Mouse (Mus musculus) lung, embryonic 14.5 days (tissue): ENCODE data around the gene Cand1. TPM values are rescaled to one million over a fixed set of nuclear protein-coding genes. Genes with fewer than 3 reads are reported as not detected.
A peak's percentile ranks its signal among the peaks of the same experiment; 100 is the strongest.

Experiments
- ATAC-seq: fragments of 200-750 bp; cut with Nextera tagmentation; 2 replicates; pipeline ENCODE4 v1.8.0; 2017; ENCODE audit warnings: mild to moderate bottlenecking, moderate TSS enrichment, moderate library complexity; ENCODE audit not compliant: insufficient read depth
- DNase-seq: peaks from one replicate; pipeline ENCODE4 v3.0.0-alpha.2; 2015
- H3K27ac ChIP-seq: fragments of 300-500 bp; sonication (generic); 2 replicates; pipeline ENCODE4 v1.5.1; 2014; ENCODE audit warnings: low read depth, mild to moderate bottlenecking, moderate library complexity
- H3K27me3 ChIP-seq: fragments of 300-500 bp; sonication (generic); 2 replicates; pipeline ENCODE4 v1.6.1; 2014; ENCODE audit warnings: low read length, control low read depth; ENCODE audit not compliant: insufficient read depth
- H3K36me3 ChIP-seq: fragments of 300-500 bp; sonication (generic); 2 replicates; pipeline ENCODE4 v1.6.1; 2014; ENCODE audit warnings: control low read depth; ENCODE audit not compliant: insufficient read depth
- H3K4me1 ChIP-seq: fragments of 300-500 bp; sonication (generic); 2 replicates; pipeline ENCODE4 v1.6.1; 2014; ENCODE audit warnings: antibody characterized with exemption, control low read depth; ENCODE audit not compliant: insufficient read depth
- H3K4me2 ChIP-seq: fragments of 300-500 bp; sonication (generic); 2 replicates; pipeline ENCODE4 v1.6.1; 2014; ENCODE audit warnings: mild to moderate bottlenecking
- H3K4me3 ChIP-seq: fragments of 300-500 bp; sonication (generic); 2 replicates; pipeline ENCODE4 v1.5.1; 2014; ENCODE audit warnings: low read depth, low read length
- H3K9ac ChIP-seq: fragments of 300-500 bp; sonication (generic); 2 replicates; pipeline ENCODE4 v1.6.1; 2014
- H3K9me3 ChIP-seq: fragments of 300-500 bp; sonication (generic); 2 replicates; pipeline ENCODE4 v1.6.1; 2016; ENCODE audit warnings: low read depth, low read length, control low read depth
- CTCF ChIP-seq: IDR thresholded peaks from 2 replicates; pipeline ENCODE4 v1.5.1; 2016; ENCODE audit warnings: antibody characterized with exemption, low read depth
- WGBS: fragments of 180-500 bp; shearing (Covaris S2); extraction: QIAGEN DNeasy Blood & Tissue Kit; methylation state at CpG from one replicate; pipeline ENCODE4 v1.1.7; 2014; 5-methylcytosine and 5-hydroxymethylcytosine counted together
- polyA plus RNA-seq: library from polyadenylated mRNA; unstranded; fragments of >200 nt; fragmentation: Nextera tagmentation; extraction: Ambion mirVana; gene quantifications from 2 replicates; pipeline ENCODE4 v1.2.1, GENCODE M21; 2014

The Cand1 gene
- polyA plus RNA-seq, 1 experiment from 2014 or later: 104 TPM

DNA sequence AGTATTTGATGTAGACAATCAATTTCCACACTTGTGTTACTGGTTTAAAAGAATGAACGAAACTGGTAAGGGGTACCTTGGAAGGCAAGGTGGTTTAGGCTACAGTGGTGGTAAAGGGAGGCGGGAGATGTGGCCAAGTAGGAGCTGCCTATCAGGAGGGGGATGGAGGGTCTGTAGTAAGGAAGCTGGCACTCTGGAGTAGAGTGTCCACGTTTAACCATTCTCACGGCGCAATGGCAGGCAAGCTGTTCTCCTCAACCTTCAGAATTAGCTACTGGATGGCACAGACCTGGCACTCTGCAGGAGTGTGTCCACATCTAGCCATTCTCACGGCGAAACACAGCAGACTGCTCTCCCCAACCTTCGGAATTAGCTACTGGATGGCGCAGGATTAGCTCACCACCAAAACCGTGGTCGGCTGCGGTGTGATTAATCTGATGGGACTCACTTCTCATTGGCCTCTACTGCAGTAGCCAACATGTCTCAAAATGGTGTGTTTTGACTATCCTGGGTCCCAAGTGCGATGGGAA lies 42.2 kb downstream of the Cand1 start:
- no peak for TF ChIP-seq CTCF
- peaks cover 41% of the 10 kb centered on the region for H3K36me3 ChIP-seq
- H3K4me3 ChIP-seq: no peak overlapping the region
- ATAC-seq (no peak; the same call in 1 of the 2 replicates), DNase-seq (no peak)
- no peaks in the 10 kb centered on the region for H3K27me3 ChIP-seq
- no peak overlapping the region for H3K27ac ChIP-seq
- H3K4me1 ChIP-seq: no peaks in the 10 kb centered on the region
- H3K9ac ChIP-seq: no peak overlapping the region
- no peaks in the 10 kb centered on the region for H3K9me3 ChIP-seq
- 92% methylated on average over 13 of the region's 13 CpGs for WGBS
- no peak overlapping the region for H3K4me2 ChIP-seq

GRCm38 (mm10) chr10:119192598-119193372 lies 47.1 kb downstream of the Cand1 start:
- WGBS: 41% methylated on average over 8 of the region's 8 CpGs
- H3K27ac ChIP-seq: no peak overlapping the region
- DNase-seq (no peak), ATAC-seq (no peak)
- no peak overlapping the region for H3K4me2 ChIP-seq
- no peaks in the 10 kb centered on the region for H3K4me1 ChIP-seq
- H3K4me3 ChIP-seq: no peak overlapping the region
- H3K27me3 ChIP-seq: no peaks in the 10 kb centered on the region
- no peak for TF ChIP-seq CTCF
- H3K9ac ChIP-seq: no peak overlapping the region
- H3K36me3 ChIP-seq: peaks cover 2% of the 10 kb centered on the region; the same call in 1 of the 2 replicates
- H3K9me3 ChIP-seq: no peaks in the 10 kb centered on the region

DNA sequence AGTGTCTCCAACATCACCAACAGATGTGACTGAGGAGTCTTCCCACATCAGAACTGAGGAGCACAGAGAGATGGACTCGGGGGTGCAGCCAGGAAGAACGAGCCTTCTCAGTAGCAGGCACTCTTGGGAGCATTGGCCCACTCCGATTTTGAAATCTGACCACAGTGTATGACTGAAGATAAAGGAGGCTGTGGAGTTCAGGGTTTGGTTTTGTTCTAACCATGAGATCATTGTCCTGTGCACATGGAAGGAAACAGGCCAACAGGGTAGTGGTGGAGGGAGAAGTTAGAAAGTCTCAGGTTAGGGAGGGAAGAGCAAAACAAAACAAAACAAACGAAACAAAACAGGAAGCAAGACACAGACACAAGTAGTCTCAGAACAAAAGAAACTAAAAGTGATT lies 52.1 kb downstream of the Cand1 start:
- no peak for ATAC-seq
- no peak for DNase-seq
- 67% methylated on average over 4 of the region's 4 CpGs for WGBS
- Histone ChIP-seq H3K4me3 (no peak overlapping the region), H3K27ac (no peak overlapping the region), H3K4me2 (no peak overlapping the region), H3K9me3 (no peaks in the 10 kb centered on the region), H3K36me3 (no peaks in the 10 kb centered on the region), H3K4me1 (no peaks in the 10 kb centered on the region), H3K9ac (no peak overlapping the region), H3K27me3 (no peaks in the 10 kb centered on the region)
- no peak for TF ChIP-seq CTCF

- Histone ChIP-seq H3K36me3 (no peaks in the 10 kb centered on the region), H3K27ac (no peak overlapping the region), H3K27me3 (no peaks in the 10 kb centered on the region), H3K4me2 (no peak overlapping the region), H3K4me3 (no peak overlapping the region), H3K9ac (no peak overlapping the region), H3K9me3 (no peaks in the 10 kb centered on the region), H3K4me1 (no peaks in the 10 kb centered on the region)
- ATAC-seq (no peak), DNase-seq (no peak)
- no peak for TF ChIP-seq CTCF
- 88% methylated on average over 3 of the region's 3 CpGs for WGBS
Observed at GRCm38 (mm10) chr10:119169656-119170055, 70.2 kb downstream of the Cand1 start.

DNA sequence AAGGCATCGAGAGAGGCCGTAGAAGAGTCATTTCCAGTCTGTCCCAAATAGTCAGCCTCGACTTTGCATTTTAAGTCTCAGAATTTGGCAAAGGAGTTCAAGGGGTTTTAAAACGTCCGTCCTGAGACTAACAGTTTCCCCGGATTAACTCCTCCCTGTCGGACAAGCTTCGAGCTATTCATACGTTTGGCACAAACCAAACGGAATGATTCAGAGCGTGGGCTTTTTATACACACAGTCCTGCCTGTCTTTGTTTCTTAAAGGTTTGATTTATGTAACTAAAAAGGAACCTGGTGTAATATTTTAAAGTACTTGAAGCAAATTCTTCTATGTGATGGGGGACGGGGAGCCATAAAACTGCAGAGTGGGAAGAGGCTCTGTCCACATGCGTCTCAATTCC lies 70.6 kb downstream of the Cand1 start:
- no peak overlapping the region for H3K9ac ChIP-seq
- H3K4me1 ChIP-seq: no peaks in the 10 kb centered on the region
- no peak overlapping the region for H3K27ac ChIP-seq
- no peaks in the 10 kb centered on the region for H3K9me3 ChIP-seq
- no peak overlapping the region for H3K4me2 ChIP-seq
- no peak overlapping the region for H3K4me3 ChIP-seq
- H3K27me3 ChIP-seq: no peaks in the 10 kb centered on the region
- DNase-seq (no peak), ATAC-seq (no peak)
- WGBS: 72% methylated on average over 13 of the region's 13 CpGs
- no peaks in the 10 kb centered on the region for H3K36me3 ChIP-seq
- TF ChIP-seq CTCF: no peak

DNA sequence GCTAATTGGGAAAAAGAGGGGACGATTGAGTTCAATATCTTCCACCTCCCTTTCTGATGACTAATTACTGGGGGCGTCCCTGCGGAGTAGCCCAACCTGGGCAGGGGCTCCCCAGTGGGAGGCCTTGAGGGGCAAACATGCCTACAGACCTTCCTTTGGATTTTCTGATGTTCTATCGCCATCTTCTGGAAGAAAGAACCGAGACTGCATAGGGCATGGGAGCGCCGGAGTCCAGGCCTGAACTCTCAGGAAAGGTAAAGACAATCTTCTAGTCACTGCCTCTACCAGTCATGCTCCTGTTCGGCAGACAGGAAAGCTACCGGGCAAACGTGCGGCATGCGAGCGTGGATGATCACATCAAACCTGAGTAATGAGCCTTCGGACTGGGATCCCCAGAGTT lies 71.1 kb downstream of the Cand1 start:
- H3K9me3 ChIP-seq: no peaks in the 10 kb centered on the region
- H3K4me3 ChIP-seq: no peak overlapping the region
- peak; percentile 57 for DNase-seq
- no peaks in the 10 kb centered on the region for H3K36me3 ChIP-seq
- peak; percentile 56 for TF ChIP-seq CTCF
- no peak overlapping the region for H3K4me2 ChIP-seq
- no peaks in the 10 kb centered on the region for H3K27me3 ChIP-seq
- no peak for ATAC-seq
- H3K9ac ChIP-seq: no peak overlapping the region
- WGBS: 29% methylated on average over 14 of the region's 14 CpGs
- H3K27ac ChIP-seq: no peak overlapping the region
- no peaks in the 10 kb centered on the region for H3K4me1 ChIP-seq

DNA sequence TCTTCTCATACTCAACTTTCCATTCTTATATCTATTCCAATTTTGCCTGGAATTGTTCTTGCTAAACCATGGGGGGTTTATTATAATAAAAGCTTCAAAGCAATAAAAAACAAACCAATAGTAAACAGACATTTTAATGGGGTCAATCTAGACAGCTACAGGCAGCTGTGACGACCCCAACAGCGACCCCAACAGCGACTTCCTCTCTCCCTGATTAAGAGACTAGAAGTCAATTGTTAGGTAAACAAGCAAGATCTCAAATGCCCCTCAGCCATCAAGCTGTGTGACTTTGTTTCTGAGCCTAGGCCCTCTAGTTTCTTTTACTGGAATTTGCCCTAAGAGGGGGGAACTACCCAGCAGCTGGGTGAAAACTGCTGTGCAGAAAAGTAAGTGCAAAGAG lies 72.0 kb downstream of the Cand1 start:
- no peak for ATAC-seq
- Histone ChIP-seq H3K9me3 (no peaks in the 10 kb centered on the region), H3K4me1 (no peaks in the 10 kb centered on the region), H3K36me3 (no peaks in the 10 kb centered on the region), H3K27ac (no peak overlapping the region), H3K27me3 (no peaks in the 10 kb centered on the region), H3K4me2 (no peak overlapping the region), H3K9ac (no peak overlapping the region), H3K4me3 (no peak overlapping the region)
- no peak for TF ChIP-seq CTCF
- peak; percentile 3 for DNase-seq
- 19% methylated on average over 3 of the region's 3 CpGs for WGBS
